10 mouse cellular contexts compared by ENCODE assay signal in genomic region chr11:114680291-114680690, GRCm38 (mm10). TPM values are rescaled to one million over a fixed set of nuclear protein-coding genes. Genes with fewer than 3 reads are reported as not detected.
DNase-seq lines count a peak whose midpoint lies in the region; ATAC-seq and TF ChIP-seq lines count a peak whose summit lies in the region.
"Had no signal": no experiment of that assay in that cellular context is flagged by ENCODE, and none has a peak within 500 bp of the region (broad histone marks: within the 10 kb centered on the region; RNA-seq: fewer than 3 reads in every experiment).

No protein-coding gene starts in this region.

- no peak for TF ChIP-seq CTCF in lung, adult 2 months (IDR thresholded peaks at IDR 0.05; ENCODE audit: insufficient read depth, low read length)

- H3K9me3 ChIP-seq in lung, embryonic 16.5 days (ENCODE audit: control insufficient read depth, low read length): no peaks in the 10 kb centered on the region
- H3K9me3 ChIP-seq in limb, embryonic 10.5 days (replicated peaks): no peaks in the 10 kb centered on the region
- H3K9me3 ChIP-seq: embryonic facial prominence, embryonic 13.5 days had no signal

- no peak overlapping the region for H3K4me2 ChIP-seq in lung, embryonic 16.5 days (ENCODE audit: low read depth, low read length)
- H3K4me2 ChIP-seq: embryonic facial prominence, embryonic 13.5 days had no signal

- 0 out of 2 replicates have a peak overlapping the region, but pooled peaks have one; percentile 22 for H3K27ac ChIP-seq in lung, embryonic 16.5 days (ENCODE audit: low read length)
- H3K27ac ChIP-seq in limb, embryonic 10.5 days: 0 out of 2 replicates have a peak overlapping the region, but pooled peaks have one; percentile 50
- H3K27ac ChIP-seq: embryonic facial prominence, embryonic 13.5 days had no signal

- DNase-seq in cerebellum, adult 9-11 months: peak; percentile 68
- DNase-seq in cerebellum, postnatal 25 days: no peak
- no peak for DNase-seq in lung, adult 2 months
- DNase-seq in cerebellum, postnatal 10 days: peak; percentile 52 to 53
- no peak for DNase-seq in limb, embryonic 10.5 days (ENCODE audit: low spot score)
- DNase-seq in embryo, embryonic 10.5 days (ENCODE audit: low spot score): no peak
- no peak for DNase-seq in frontal cortex, postnatal 10 days (ENCODE audit: low spot score in 2 of 2)
- DNase-seq: right cerebral cortex, postnatal 14 days had no signal

- no peak for ATAC-seq in lung, embryonic 16.5 days (ENCODE audit: low read depth)

- no peak overlapping the region for H3K4me3 ChIP-seq in lung, embryonic 16.5 days (ENCODE audit: low read length)
- H3K4me3 ChIP-seq in lung, adult 2 months (replicated peaks; ENCODE audit: extremely low read depth, low read depth, low read length): no peak overlapping the region
- H3K4me3 ChIP-seq in limb, embryonic 10.5 days: no peak overlapping the region
- H3K4me3 ChIP-seq: embryonic facial prominence, embryonic 13.5 days had no signal

- peaks cover 23% of the 10 kb centered on the region for H3K4me1 ChIP-seq in lung, embryonic 16.5 days (replicated peaks; ENCODE audit: control insufficient read depth, insufficient read depth, low read length)
- H3K4me1 ChIP-seq in lung, adult 2 months (ENCODE audit: control insufficient read depth, insufficient read depth, low read length): peaks cover 11% of the 10 kb centered on the region
- H3K4me1 ChIP-seq in limb, embryonic 10.5 days: peaks cover 54% of the 10 kb centered on the region

- 40% methylated on average over 10 of the region's 10 CpGs for WGBS in lung, embryonic 16.5 days
- WGBS in lung, adult 2 months: 53% methylated on average over 10 of the region's 10 CpGs
- 79% methylated on average over 10 of the region's 10 CpGs for WGBS in limb, embryonic 10.5 days

- H3K36me3 ChIP-seq in lung, embryonic 16.5 days (ENCODE audit: control insufficient read depth, insufficient read depth, low read length): no peaks in the 10 kb centered on the region
- no peaks in the 10 kb centered on the region for H3K36me3 ChIP-seq in limb, embryonic 10.5 days
- H3K36me3 ChIP-seq: embryonic facial prominence, embryonic 13.5 days had no signal

- no peak overlapping the region for H3K9ac ChIP-seq in lung, embryonic 16.5 days (ENCODE audit: low read length)
- H3K9ac ChIP-seq: embryonic facial prominence, embryonic 13.5 days had no signal

- H3K27me3 ChIP-seq in lung, embryonic 16.5 days (ENCODE audit: control insufficient read depth, insufficient read depth, low read depth, low read length): no peaks in the 10 kb centered on the region; the same call in 1 of the 2 replicates
- H3K27me3 ChIP-seq in limb, embryonic 10.5 days (ENCODE audit: low read depth, poor library complexity, severe bottlenecking): peaks cover 13% of the 10 kb centered on the region
- H3K27me3 ChIP-seq: embryonic facial prominence, embryonic 13.5 days had no signal

- no peak for TF ChIP-seq POLR2A in lung, adult 2 months (IDR thresholded peaks at IDR 0.05; ENCODE audit: borderline replicate concordance, extremely low read depth, low read depth, low read length)

RNA-seq across cellular contexts. Expression of gene Ttyh2, which starts 5.1 kb away (rescaled TPM):
- 13.7 and 14.1 TPM in 2 replicates for polyA plus RNA-seq in lung, embryonic 16.5 days (2015; fragmentation: Nextera tagmentation; extraction: Ambion mirVana)
- 19.0 and 20.8 TPM in 2 replicates for polyA plus RNA-seq in lung, adult 2 months (2012; rRNA removed)
- 8.6 and 9.2 TPM in 2 replicates for polyA plus RNA-seq in limb, embryonic 10.5 days (2016; fragmentation: Nextera tagmentation; extraction: Ambion mirVana)

RNA-seq across cellular contexts. Expression of gene Rpl38, which starts 12.0 kb away (rescaled TPM):
- 787 and 914 TPM in 2 replicates for polyA plus RNA-seq in lung, embryonic 16.5 days (2015; fragmentation: Nextera tagmentation; extraction: Ambion mirVana)
- 390 and 404 TPM in 2 replicates for polyA plus RNA-seq in lung, adult 2 months (2012; rRNA removed)
- polyA plus RNA-seq in limb, embryonic 10.5 days (2016; fragmentation: Nextera tagmentation; extraction: Ambion mirVana): 966 and 1,201 TPM in 2 replicates

RNA-seq across cellular contexts. Expression of gene Dnaic2, which starts 46.9 kb away (rescaled TPM):
- polyA plus RNA-seq in lung, embryonic 16.5 days (2015; fragmentation: Nextera tagmentation; extraction: Ambion mirVana): 7.1 and 8.5 TPM in 2 replicates
- polyA plus RNA-seq in lung, adult 2 months (2012; rRNA removed): 10.5 and 13.3 TPM in 2 replicates
- polyA plus RNA-seq in limb, embryonic 10.5 days (2016; fragmentation: Nextera tagmentation; extraction: Ambion mirVana): 0.13 and 0.39 TPM in 2 replicates

Comparison
In these comparisons a context has a peak if more than half of its experiments do, and no peak if none do; other contexts are left out.
1. DNase-seq: peak in cerebellum, adult 9-11 months (single experiment) and cerebellum, postnatal 10 days (2 of 2); none in cerebellum, postnatal 25 days (0 of 2), lung, adult 2 months (single experiment), limb, embryonic 10.5 days (single experiment), embryo, embryonic 10.5 days (single experiment) and frontal cortex, postnatal 10 days (0 of 2).